Mouse (Mus musculus) thymus, adult 2 months (tissue): ENCODE data around the gene Clybl.

Experiments
- CTCF ChIP-seq: fragments of 200-500 bp; IDR thresholded peaks from 2 replicates; pipeline ENCODE4 v1.5.1; 2012; ENCODE audit warnings: mild to moderate bottlenecking, control low read depth, low read length, moderate library complexity, borderline replicate concordance; ENCODE audit not compliant: control insufficient read depth, poor library complexity, insufficient read depth; ENCODE audit errors: extremely low read depth
- POLR2A ChIP-seq: fragments of 200-500 bp; IDR thresholded peaks from 2 replicates; pipeline ENCODE4 v1.6.1; 2012; ENCODE audit warnings: mild to moderate bottlenecking, low read length, control low read depth, moderate library complexity; ENCODE audit not compliant: control insufficient read depth, poor library complexity, insufficient read depth; ENCODE audit errors: extremely low read depth

DNA sequence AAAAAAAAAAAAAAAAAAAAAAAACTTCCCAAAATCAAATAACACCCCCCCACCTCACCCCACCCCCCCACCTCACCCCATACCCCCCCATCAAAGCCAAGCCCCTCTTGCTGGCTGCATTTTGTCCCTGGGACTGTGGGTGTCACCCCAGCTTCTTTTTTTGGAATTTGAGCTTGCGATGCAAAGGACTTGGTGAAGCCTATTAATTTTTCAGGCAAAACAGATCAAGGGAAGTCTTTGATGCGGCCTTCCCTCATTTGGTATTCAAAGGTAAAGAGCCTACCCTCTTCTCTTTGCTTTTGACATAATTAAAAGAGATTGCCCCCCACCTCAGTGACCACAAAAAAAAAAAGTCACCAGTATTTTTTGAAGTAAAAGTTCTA is 44.6 kb downstream of the Clybl start:
- TF ChIP-seq CTCF (no peak), POLR2A (no peak)
